Mouse (Mus musculus): ENCODE measurements around the gene Arl16. TPM values are rescaled to one million over a fixed set of nuclear protein-coding genes. Genes with fewer than 3 reads are reported as not detected.
A peak's percentile ranks its signal among the peaks of the same experiment; 100 is the strongest.

Arl16 gene
- polyA plus RNA-seq, 1 experiment from 2014 or later = 46.5 TPM

GRCm38 (mm10) chr11:120506899-120507298 is 39.5 kb upstream of the Arl16 start:
- no peaks in the 10 kb centered on the region for H3K36me3 ChIP-seq (ENCODE audit: insufficient read depth, low read length)
- peak; percentile 74 for ATAC-seq (ENCODE audit: low FRiP score, low TSS enrichment)
- 60% methylated on average over 4 of the region's 4 CpGs for WGBS
- no peaks in the 10 kb centered on the region for H3K9me3 ChIP-seq (ENCODE audit: low read length)
- H3K27ac ChIP-seq (ENCODE audit: low read length) = no peak overlapping the region
- no peaks in the 10 kb centered on the region for H3K27me3 ChIP-seq (ENCODE audit: insufficient read depth, low read length)
- H3K4me1 ChIP-seq (ENCODE audit: insufficient read depth, low read length) = peaks cover 8% of the 10 kb centered on the region; the same call in 1 of the 2 replicates
- H3K4me3 ChIP-seq (ENCODE audit: low read length) = no peak overlapping the region
- H3K4me2 ChIP-seq (replicated peaks; ENCODE audit: low read depth, low read length) = no peak overlapping the region
- no peak overlapping the region for H3K9ac ChIP-seq (replicated peaks; ENCODE audit: low read length)

GRCm38 (mm10) chr11:120505661-120506060 is 38.3 kb upstream of the Arl16 start:
- no peaks in the 10 kb centered on the region for H3K9me3 ChIP-seq (ENCODE audit: low read length)

GRCm38 (mm10) chr11:120501701-120502100 is 34.3 kb upstream of the Arl16 start:
- no peak for ATAC-seq (ENCODE audit: low FRiP score, low TSS enrichment)
- Histone ChIP-seq H3K27me3 (ENCODE audit: insufficient read depth, low read length) (no peaks in the 10 kb centered on the region), H3K4me3 (ENCODE audit: low read length) (no peak overlapping the region), H3K27ac (ENCODE audit: low read length) (no peak overlapping the region), H3K4me1 (ENCODE audit: insufficient read depth, low read length) (peaks cover 5% of the 10 kb centered on the region; the same call in 1 of the 2 replicates), H3K9me3 (ENCODE audit: low read length) (no peaks in the 10 kb centered on the region), H3K36me3 (ENCODE audit: insufficient read depth, low read length) (peaks cover 17% of the 10 kb centered on the region), H3K9ac (replicated peaks; ENCODE audit: low read length) (no peak overlapping the region), H3K4me2 (replicated peaks; ENCODE audit: low read depth, low read length) (no peak overlapping the region)
- whole genome bisulfite sequencing = 79% methylated on average over 4 of the region's 4 CpGs

More at GRCm38 (mm10) chr11:120505661-120506060, 38.3 kb upstream of the Arl16 start:
- 83% methylated on average over 3 of the region's 3 CpGs for WGBS
- Histone ChIP-seq H3K36me3 (ENCODE audit: insufficient read depth, low read length) (no peaks in the 10 kb centered on the region), H3K27ac (ENCODE audit: low read length) (no peak overlapping the region), H3K4me3 (ENCODE audit: low read length) (no peak overlapping the region), H3K4me2 (replicated peaks; ENCODE audit: low read depth, low read length) (no peak overlapping the region), H3K27me3 (ENCODE audit: insufficient read depth, low read length) (no peaks in the 10 kb centered on the region), H3K9ac (replicated peaks; ENCODE audit: low read length) (no peak overlapping the region), H3K4me1 (ENCODE audit: insufficient read depth, low read length) (peaks cover 6% of the 10 kb centered on the region; the same call in 1 of the 2 replicates)
- ATAC-seq (ENCODE audit: low FRiP score, low TSS enrichment) = no peak

- Histone ChIP-seq H3K9me3 (ENCODE audit: low read length) (no peaks in the 10 kb centered on the region), H3K4me2 (replicated peaks; ENCODE audit: low read depth, low read length) (no peak overlapping the region), H3K36me3 (ENCODE audit: insufficient read depth, low read length) (peaks cover 23% of the 10 kb centered on the region), H3K4me3 (ENCODE audit: low read length) (no peak overlapping the region), H3K27ac (ENCODE audit: low read length) (no peak overlapping the region; the same call in 1 of the 2 replicates), H3K4me1 (ENCODE audit: insufficient read depth, low read length) (peaks cover 5% of the 10 kb centered on the region; the same call in 1 of the 2 replicates), H3K9ac (replicated peaks; ENCODE audit: low read length) (no peak overlapping the region), H3K27me3 (ENCODE audit: insufficient read depth, low read length) (no peaks in the 10 kb centered on the region)
- WGBS = 59% methylated on average over 6 of the region's 6 CpGs
- ATAC-seq (ENCODE audit: low FRiP score, low TSS enrichment) = no peak
Observed at GRCm38 (mm10) chr11:120501018-120501417, 33.6 kb upstream of the Arl16 start.

- H3K4me2 ChIP-seq (replicated peaks; ENCODE audit: low read depth, low read length) = no peak overlapping the region
- H3K27ac ChIP-seq (ENCODE audit: low read length) = peak overlapping the region; percentile 63; the same call in 1 of the 2 replicates
- no peak overlapping the region for H3K9ac ChIP-seq (replicated peaks; ENCODE audit: low read length)
- H3K4me1 ChIP-seq (ENCODE audit: insufficient read depth, low read length) = peaks cover 5% of the 10 kb centered on the region; the same call in 1 of the 2 replicates
- no peak overlapping the region for H3K4me3 ChIP-seq (ENCODE audit: low read length)
- H3K27me3 ChIP-seq (ENCODE audit: insufficient read depth, low read length) = no peaks in the 10 kb centered on the region
- H3K9me3 ChIP-seq (ENCODE audit: low read length) = no peaks in the 10 kb centered on the region
- 34% methylated on average over 3 of the region's 3 CpGs for WGBS
- peaks cover 27% of the 10 kb centered on the region for H3K36me3 ChIP-seq (ENCODE audit: insufficient read depth, low read length)
- ATAC-seq (ENCODE audit: low FRiP score, low TSS enrichment) = peak; percentile 88
Observed at GRCm38 (mm10) chr11:120500357-120500756, 33.0 kb upstream of the Arl16 start.

- no peak overlapping the region for H3K4me3 ChIP-seq (ENCODE audit: low read length)
- 79% methylated on average over 6 of the region's 6 CpGs for WGBS
- H3K27ac ChIP-seq (ENCODE audit: low read length) = peak overlapping the region; percentile 63; the same call in 1 of the 2 replicates
- H3K9me3 ChIP-seq (ENCODE audit: low read length) = no peaks in the 10 kb centered on the region
- H3K27me3 ChIP-seq (ENCODE audit: insufficient read depth, low read length) = no peaks in the 10 kb centered on the region
- H3K4me2 ChIP-seq (replicated peaks; ENCODE audit: low read depth, low read length) = no peak overlapping the region
- H3K4me1 ChIP-seq (ENCODE audit: insufficient read depth, low read length) = peaks cover 5% of the 10 kb centered on the region; the same call in 1 of the 2 replicates
- ATAC-seq (ENCODE audit: low FRiP score, low TSS enrichment) = no peak
- H3K36me3 ChIP-seq (ENCODE audit: insufficient read depth, low read length) = peaks cover 31% of the 10 kb centered on the region
- no peak overlapping the region for H3K9ac ChIP-seq (replicated peaks; ENCODE audit: low read length)
Observed at GRCm38 (mm10) chr11:120499894-120500293, 32.5 kb upstream of the Arl16 start.

GRCm38 (mm10) chr11:120498891-120499290 is 31.5 kb upstream of the Arl16 start:
- Histone ChIP-seq H3K4me3 (ENCODE audit: low read length) (no peak overlapping the region), H3K36me3 (ENCODE audit: insufficient read depth, low read length) (peaks cover 38% of the 10 kb centered on the region), H3K27ac (ENCODE audit: low read length) (no peak overlapping the region), H3K9ac (replicated peaks; ENCODE audit: low read length) (no peak overlapping the region), H3K4me1 (ENCODE audit: insufficient read depth, low read length) (peaks cover 5% of the 10 kb centered on the region), H3K9me3 (ENCODE audit: low read length) (no peaks in the 10 kb centered on the region), H3K27me3 (ENCODE audit: insufficient read depth, low read length) (no peaks in the 10 kb centered on the region), H3K4me2 (replicated peaks; ENCODE audit: low read depth, low read length) (no peak overlapping the region)
- ATAC-seq (ENCODE audit: low FRiP score, low TSS enrichment) = no peak
- WGBS = 68% methylated on average over 5 of the region's 5 CpGs

- H3K9me3 ChIP-seq (ENCODE audit: low read length) = no peaks in the 10 kb centered on the region
- no peak for ATAC-seq (ENCODE audit: low FRiP score, low TSS enrichment)
- no peak overlapping the region for H3K4me3 ChIP-seq (ENCODE audit: low read length)
- no peaks in the 10 kb centered on the region for H3K27me3 ChIP-seq (ENCODE audit: insufficient read depth, low read length)
- H3K4me2 ChIP-seq (replicated peaks; ENCODE audit: low read depth, low read length) = no peak overlapping the region
- 93% methylated on average over 12 of the region's 12 CpGs for WGBS
- no peak overlapping the region for H3K27ac ChIP-seq (ENCODE audit: low read length)
- H3K4me1 ChIP-seq (ENCODE audit: insufficient read depth, low read length) = peaks cover 12% of the 10 kb centered on the region
- H3K9ac ChIP-seq (replicated peaks; ENCODE audit: low read length) = no peak overlapping the region
- H3K36me3 ChIP-seq (ENCODE audit: insufficient read depth, low read length) = peaks cover 38% of the 10 kb centered on the region
Observed at GRCm38 (mm10) chr11:120498226-120498625, 30.8 kb upstream of the Arl16 start.

GRCm38 (mm10) chr11:120497436-120497835 is 30.0 kb upstream of the Arl16 start:
- Histone ChIP-seq H3K27me3 (ENCODE audit: insufficient read depth, low read length) (no peaks in the 10 kb centered on the region), H3K9me3 (ENCODE audit: low read length) (no peaks in the 10 kb centered on the region), H3K36me3 (ENCODE audit: insufficient read depth, low read length) (peaks cover 38% of the 10 kb centered on the region), H3K4me1 (ENCODE audit: insufficient read depth, low read length) (peaks cover 17% of the 10 kb centered on the region), H3K9ac (replicated peaks; ENCODE audit: low read length) (no peak overlapping the region), H3K27ac (ENCODE audit: low read length) (no peak overlapping the region), H3K4me2 (replicated peaks; ENCODE audit: low read depth, low read length) (no peak overlapping the region), H3K4me3 (ENCODE audit: low read length) (no peak overlapping the region)
- no peak for ATAC-seq (ENCODE audit: low FRiP score, low TSS enrichment)
- WGBS = 89% methylated on average over 3 of the region's 3 CpGs

GRCm38 (mm10) chr11:120493911-120494310 is 26.5 kb upstream of the Arl16 start:
- 80% methylated on average over 3 of the region's 3 CpGs for WGBS
- peak overlapping the region; percentile 84; the same call in 1 of the 2 replicates for H3K9ac ChIP-seq (replicated peaks; ENCODE audit: low read length)
- H3K27me3 ChIP-seq (ENCODE audit: insufficient read depth, low read length) = no peaks in the 10 kb centered on the region
- no peaks in the 10 kb centered on the region for H3K9me3 ChIP-seq (ENCODE audit: low read length)
- H3K4me1 ChIP-seq (ENCODE audit: insufficient read depth, low read length) = peaks cover 33% of the 10 kb centered on the region
- peak overlapping the region; percentile 90; the same call in 1 of the 2 replicates for H3K4me3 ChIP-seq (ENCODE audit: low read length)
- peak overlapping the region; percentile 82 for H3K4me2 ChIP-seq (replicated peaks; ENCODE audit: low read depth, low read length)
- no peak overlapping the region; the same call in 1 of the 2 replicates for H3K27ac ChIP-seq (ENCODE audit: low read length)
- H3K36me3 ChIP-seq (ENCODE audit: insufficient read depth, low read length) = peaks cover 40% of the 10 kb centered on the region
- no peak for ATAC-seq (ENCODE audit: low FRiP score, low TSS enrichment)

Measured in kidney, embryonic 16.5 days (tissue).